Mouse (Mus musculus) cerebellum, postnatal 10 days (tissue): ENCODE data around the gene Olfr342.

Experiments used
- DNase-seq, 2 experiments: peaks; one replicate each; pipeline ENCODE4 v3.0.0; 2021; ENCODE audit warnings: mixed read lengths in 2 of 2

Gene Olfr342

GRCm38 (mm10) chr2:36524698-36525097 lies at the start of gene Olfr342:
Gene Olfr342 (plus strand): TSS chr2:36524998.
- no peak for DNase-seq

GRCm38 (mm10) chr2:36482368-36482767 lies 42.4 kb upstream of the Olfr342 start, which contains the start of gene Olfr341:
Gene Olfr341 (minus strand): TSS chr2:36482468.
- no peak for DNase-seq

- DNase-seq = no peak
Measured at GRCm38 (mm10) chr2:36565156-36565555, 40.4 kb downstream of the Olfr342 start.

- DNase-seq = no peak
Measured at GRCm38 (mm10) chr2:36566362-36566761, 41.6 kb downstream of the Olfr342 start, which contains the start of gene Olfr344. Gene Olfr344 (plus strand): TSS chr2:36566662.

- DNase-seq = peak in 1 of 2 experiments; percentile 0
Measured at GRCm38 (mm10) chr2:36567022-36567421, 42.2 kb downstream of the Olfr342 start.

GRCm38 (mm10) chr2:36567845-36568244 lies 43.0 kb downstream of the Olfr342 start:
- no peak for DNase-seq
